Mouse (Mus musculus) granulocyte monocyte progenitor cell, adult 5-6 weeks (primary cell): ENCODE measurements around the gene Olfr559. TPM values are rescaled to one million over a fixed set of nuclear protein-coding genes. Genes with fewer than 3 reads are reported as not detected.

Experiments
- ATAC-seq: replicated peaks from 2 replicates; pipeline ENCODE4 v1.8.0; 2016; ENCODE audit warnings: mild to moderate bottlenecking, moderate TSS enrichment, inconsistent platforms; ENCODE audit not compliant: poor library complexity, severe bottlenecking
- total RNA-seq, 2 experiments: library from RNA; stranded (forward) in 1 of 2; stranded (reverse) in 1 of 2; fragments of 200-712, 200-1000 nt in 1 of 2; fragments of >200 nt in 1 of 2; fragmentation: Nextera tagmentation in 1 of 2; gene quantifications; 2 replicates each; pipeline ENCODE4 v1.2.3; 2014 to 2017

Gene Olfr559
- not detected in 2 replicates for total RNA-seq (2014; fragmentation: Nextera tagmentation)
- total RNA-seq (2017), result not detected in 2 replicates

DNA sequence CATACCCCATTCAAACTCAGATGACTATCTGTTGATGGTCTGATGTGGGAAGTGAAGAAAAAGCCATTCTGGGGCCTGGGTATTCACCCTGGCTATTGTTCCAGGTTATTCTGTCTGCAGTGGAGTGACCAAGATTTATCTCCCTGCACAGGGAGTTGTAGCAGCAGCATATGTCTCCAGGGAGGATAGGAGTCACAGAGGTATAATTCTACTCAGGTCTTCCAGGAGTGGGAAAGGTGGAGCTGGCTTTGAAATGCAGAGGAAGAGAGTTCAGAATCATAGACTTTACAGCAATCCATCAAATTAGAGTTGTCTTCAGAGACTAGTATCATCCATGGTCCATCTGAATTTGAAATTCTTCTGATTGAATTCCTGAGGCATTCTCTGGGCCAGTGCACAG is at the start of gene Olfr559:
Gene Olfr559 (minus strand): TSS at position 101 of the 400 bp plus-strand sequence.
- no peak for ATAC-seq

- no peak for ATAC-seq
Observed at GRCm38 (mm10) chr7:102770921-102771320, 43.6 kb upstream of the Olfr559 start, which contains the start of gene Olfr561. Olfr561 (plus strand) TSS chr7:102771221.

- ATAC-seq, result no peak
Observed at GRCm38 (mm10) chr7:102759266-102759665, 32.0 kb upstream of the Olfr559 start, which contains the start of the genes Olfr560 and Olfr78. Olfr560 (minus strand) TSS chr7:102759366. Olfr78 (minus strand) TSS chr7:102759471.

DNA sequence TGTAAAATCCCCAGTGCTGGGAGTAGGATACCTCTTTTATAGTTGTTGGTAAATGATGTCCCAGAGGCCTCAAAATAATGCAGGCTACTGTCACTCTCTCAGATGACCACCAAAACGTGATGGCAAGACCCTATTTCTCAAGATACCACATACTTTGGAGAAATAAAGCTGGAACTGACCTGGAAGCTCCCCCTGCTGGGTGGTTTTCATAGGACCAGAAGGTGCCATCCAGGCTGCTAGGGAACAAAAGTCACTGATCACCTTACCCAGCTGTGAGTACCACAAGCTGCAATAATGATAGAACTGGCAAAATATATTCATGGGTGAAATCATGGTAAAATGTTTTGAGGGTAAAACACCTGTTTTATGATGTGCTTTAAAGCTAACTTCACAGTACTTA is 24.8 kb upstream of the Olfr559 start:
- no peak for ATAC-seq

GRCm38 (mm10) chr7:102737705-102738104 is 10.4 kb upstream of the Olfr559 start:
- ATAC-seq, result no peak

DNA sequence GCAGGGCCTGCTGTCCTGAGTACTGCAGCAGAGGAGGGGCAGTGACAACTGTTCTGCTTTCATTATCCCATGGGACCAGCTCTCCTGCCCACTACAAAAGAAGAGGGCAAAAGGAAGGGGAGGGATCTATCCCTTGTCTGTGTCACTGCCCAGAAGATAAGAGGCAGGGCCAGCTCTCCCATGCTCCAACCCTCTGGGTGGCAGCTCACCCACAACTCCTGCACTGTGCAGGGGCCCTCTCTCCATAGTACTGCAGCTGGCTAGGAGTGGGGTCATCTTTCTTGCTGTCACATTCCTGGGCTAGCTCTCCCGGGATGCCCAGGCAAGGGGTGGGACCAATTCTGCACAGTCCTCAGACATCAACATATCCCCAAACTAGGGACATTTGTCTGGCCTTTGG is 6.5 kb upstream of the Olfr559 start:
- no peak for ATAC-seq

- ATAC-seq, result no peak
Observed at GRCm38 (mm10) chr7:102718970-102719369, 8.3 kb downstream of the Olfr559 start, which contains the start of gene Olfr33. Olfr33 (minus strand) TSS chr7:102719070.

DNA sequence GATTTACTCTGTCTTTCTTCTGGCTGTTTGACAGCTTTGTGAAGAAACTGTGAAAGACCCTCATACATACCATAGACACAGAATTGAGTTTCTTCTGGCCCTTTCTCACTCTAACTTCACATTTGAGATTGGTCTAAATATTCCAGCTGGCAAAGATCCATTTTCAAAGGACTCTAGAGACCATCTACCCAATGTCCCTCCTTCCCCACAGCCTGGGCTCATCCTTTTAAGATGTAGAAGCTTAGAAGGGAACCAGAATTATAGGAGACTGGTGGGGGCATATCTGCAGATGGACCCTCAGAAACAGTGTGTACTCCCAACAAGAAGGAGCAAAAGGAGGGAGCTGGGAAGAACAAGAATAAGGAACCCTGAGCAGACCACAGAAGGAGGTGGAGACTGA is 25.4 kb downstream of the Olfr559 start, which contains the start of gene Olfr558:
Gene Olfr558 (plus strand): TSS at position 301 of the 400 bp plus-strand sequence.
- ATAC-seq, result no peak

DNA sequence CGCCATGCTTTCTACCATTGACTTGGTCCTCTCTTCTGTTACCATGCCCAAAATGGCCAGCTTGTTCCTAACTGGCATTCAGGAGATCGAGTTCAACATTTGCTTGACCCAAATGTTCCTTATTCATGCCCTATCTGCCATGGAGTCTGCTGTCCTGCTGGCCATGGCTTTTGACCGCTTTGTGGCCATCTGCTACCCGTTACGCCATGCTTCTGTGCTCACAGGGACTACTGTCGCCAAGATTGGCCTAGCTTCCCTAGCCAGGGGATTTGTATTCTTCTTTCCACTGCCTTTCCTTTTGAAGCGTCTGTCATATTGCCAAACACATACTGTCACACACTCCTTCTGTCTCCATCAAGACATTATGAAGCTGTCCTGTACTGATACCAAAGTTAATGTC is 28.8 kb downstream of the Olfr559 start:
- ATAC-seq, result no peak

- ATAC-seq, result peak; percentile 97
Observed at GRCm38 (mm10) chr7:102695358-102696125, 31.7 kb downstream of the Olfr559 start, which contains the start of gene Olfr557. Olfr557 (plus strand) TSS chr7:102695910.

- peak; percentile 99 for ATAC-seq
Observed at GRCm38 (mm10) chr7:102686944-102687501, 40.3 kb downstream of the Olfr559 start, which contains the start of gene Trim68. Trim68 (minus strand) TSS chr7:102687327.

DNA sequence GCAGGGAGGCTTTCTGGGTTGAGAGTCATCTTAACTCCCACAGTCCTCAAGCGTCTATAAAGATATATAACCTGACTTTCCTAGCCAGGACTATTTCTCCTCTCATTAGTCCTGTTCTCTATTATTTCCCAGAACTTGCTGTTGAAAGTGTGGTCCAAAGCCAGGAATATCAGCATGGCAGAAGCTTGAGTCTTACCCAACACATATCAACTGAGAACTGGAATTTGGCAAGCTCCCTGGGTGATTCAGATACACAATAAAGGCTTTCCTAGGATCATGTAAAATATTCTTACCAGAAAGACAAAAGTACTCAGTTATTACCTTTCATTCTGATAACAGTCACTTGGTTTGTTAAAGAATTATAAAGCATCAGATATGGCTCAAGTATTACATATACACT is 45.4 kb downstream of the Olfr559 start:
- no peak for ATAC-seq

- ATAC-seq, result peak; percentile 88
Observed at GRCm38 (mm10) chr7:102676225-102676624, 51.1 kb downstream of the Olfr559 start.

Other genes starting within 250 kb of the Olfr559 start
Only the 30 nearest of the 33 such genes appear.
- not detected in 2 replicates for gene Olfr545, start 227.9 kb downstream of the Olfr559 start, total RNA-seq (2014; fragmentation: Nextera tagmentation)
- gene Olfr545, start 227.9 kb downstream of the Olfr559 start, total RNA-seq (2017), result not detected in 2 replicates
- not detected in 2 replicates for gene Olfr547, start 192.7 kb downstream of the Olfr559 start, total RNA-seq (2014; fragmentation: Nextera tagmentation)
- gene Olfr547, start 192.7 kb downstream of the Olfr559 start, total RNA-seq (2017), result not detected in 2 replicates
- not detected in 2 replicates for gene Olfr548-ps1, start 186.6 kb downstream of the Olfr559 start, total RNA-seq (2014; fragmentation: Nextera tagmentation)
- not detected in 2 replicates for gene Olfr548-ps1, start 186.6 kb downstream of the Olfr559 start, total RNA-seq (2017)
- not detected in 2 replicates for gene Olfr549, start 177.6 kb downstream of the Olfr559 start, total RNA-seq (2014; fragmentation: Nextera tagmentation)
- not detected in 2 replicates for gene Olfr549, start 177.6 kb downstream of the Olfr559 start, total RNA-seq (2017)
- 14.9 and 15.9 TPM in 2 replicates for gene Trim21, start 162.0 kb downstream of the Olfr559 start, total RNA-seq (2014; fragmentation: Nextera tagmentation)
- 31.5 and 33.5 TPM in 2 replicates for gene Trim21, start 162.0 kb downstream of the Olfr559 start, total RNA-seq (2017)
- gene Olfr550, start 156.0 kb downstream of the Olfr559 start, total RNA-seq (2014; fragmentation: Nextera tagmentation), result not detected in 2 replicates
- not detected in 2 replicates for gene Olfr550, start 156.0 kb downstream of the Olfr559 start, total RNA-seq (2017)
- not detected in 2 replicates for gene Olfr551, start 135.6 kb downstream of the Olfr559 start, total RNA-seq (2014; fragmentation: Nextera tagmentation)
- not detected in 2 replicates for gene Olfr551, start 135.6 kb downstream of the Olfr559 start, total RNA-seq (2017)
- gene Olfr552, start 129.7 kb downstream of the Olfr559 start, total RNA-seq (2014; fragmentation: Nextera tagmentation), result not detected in 2 replicates
- 0.09 TPM in 1 of 2 replicates, not detected in the other for gene Olfr552, start 129.7 kb downstream of the Olfr559 start, total RNA-seq (2017)
- not detected in 2 replicates for gene Olfr553, start 109.3 kb downstream of the Olfr559 start, total RNA-seq (2014; fragmentation: Nextera tagmentation)
- not detected in 2 replicates for gene Olfr553, start 109.3 kb downstream of the Olfr559 start, total RNA-seq (2017)
- not detected in 2 replicates for gene Olfr554, start 89.1 kb downstream of the Olfr559 start, total RNA-seq (2014; fragmentation: Nextera tagmentation)
- gene Olfr554, start 89.1 kb downstream of the Olfr559 start, total RNA-seq (2017), result not detected in 2 replicates
- not detected in 2 replicates for gene Olfr555, start 68.7 kb downstream of the Olfr559 start, total RNA-seq (2014; fragmentation: Nextera tagmentation)
- gene Olfr555, start 68.7 kb downstream of the Olfr559 start, total RNA-seq (2017), result not detected in 2 replicates
- gene Olfr556, start 62.6 kb downstream of the Olfr559 start, total RNA-seq (2014; fragmentation: Nextera tagmentation), result not detected in 2 replicates
- gene Olfr556, start 62.6 kb downstream of the Olfr559 start, total RNA-seq (2017), result not detected in 2 replicates
- 4.8 and 13.0 TPM in 2 replicates for gene Trim68, start 40.2 kb downstream of the Olfr559 start, total RNA-seq (2014; fragmentation: Nextera tagmentation)
- gene Trim68, start 40.2 kb downstream of the Olfr559 start, total RNA-seq (2017), result 5.7 and 6.1 TPM in 2 replicates
- gene Olfr557, start 31.6 kb downstream of the Olfr559 start, total RNA-seq (2014; fragmentation: Nextera tagmentation), result not detected in 2 replicates
- not detected in 2 replicates for gene Olfr557, start 31.6 kb downstream of the Olfr559 start, total RNA-seq (2017)
- not detected in 2 replicates for gene Olfr558, start 25.3 kb downstream of the Olfr559 start, total RNA-seq (2014; fragmentation: Nextera tagmentation)
- gene Olfr558, start 25.3 kb downstream of the Olfr559 start, total RNA-seq (2017), result not detected in 2 replicates
- not detected in 2 replicates for gene Olfr33, start 8.4 kb downstream of the Olfr559 start, total RNA-seq (2014; fragmentation: Nextera tagmentation)
- gene Olfr33, start 8.4 kb downstream of the Olfr559 start, total RNA-seq (2017), result not detected in 2 replicates
- gene Olfr560, start 31.9 kb upstream of the Olfr559 start, total RNA-seq (2014; fragmentation: Nextera tagmentation), result not detected in 2 replicates
- gene Olfr560, start 31.9 kb upstream of the Olfr559 start, total RNA-seq (2017), result not detected in 2 replicates
- gene Olfr78, start 32.0 kb upstream of the Olfr559 start, total RNA-seq (2014; fragmentation: Nextera tagmentation), result not detected in 2 replicates
- not detected in 2 replicates for gene Olfr78, start 32.0 kb upstream of the Olfr559 start, total RNA-seq (2017)
- not detected in 2 replicates for gene Olfr561, start 43.7 kb upstream of the Olfr559 start, total RNA-seq (2014; fragmentation: Nextera tagmentation)
- gene Olfr561, start 43.7 kb upstream of the Olfr559 start, total RNA-seq (2017), result not detected in 2 replicates
- gene Olfr564, start 76.0 kb upstream of the Olfr559 start, total RNA-seq (2014; fragmentation: Nextera tagmentation), result not detected in 2 replicates
- not detected in 2 replicates for gene Olfr564, start 76.0 kb upstream of the Olfr559 start, total RNA-seq (2017)
- gene Olfr566, start 131.3 kb upstream of the Olfr559 start, total RNA-seq (2014; fragmentation: Nextera tagmentation), result not detected in 2 replicates
- not detected in 2 replicates for gene Olfr566, start 131.3 kb upstream of the Olfr559 start, total RNA-seq (2017)
- not detected in 2 replicates for gene Olfr568, start 149.6 kb upstream of the Olfr559 start, total RNA-seq (2014; fragmentation: Nextera tagmentation)
- not detected in 2 replicates for gene Olfr568, start 149.6 kb upstream of the Olfr559 start, total RNA-seq (2017)
- not detected in 2 replicates for gene Olfr569, start 163.4 kb upstream of the Olfr559 start, total RNA-seq (2014; fragmentation: Nextera tagmentation)
- not detected in 2 replicates for gene Olfr569, start 163.4 kb upstream of the Olfr559 start, total RNA-seq (2017)
- not detected in 2 replicates for gene Olfr570, start 167.1 kb upstream of the Olfr559 start, total RNA-seq (2014; fragmentation: Nextera tagmentation)
- not detected in 2 replicates for gene Olfr570, start 167.1 kb upstream of the Olfr559 start, total RNA-seq (2017)
- not detected in 2 replicates for gene Olfr571, start 190.0 kb upstream of the Olfr559 start, total RNA-seq (2014; fragmentation: Nextera tagmentation)
- gene Olfr571, start 190.0 kb upstream of the Olfr559 start, total RNA-seq (2017), result not detected in 2 replicates
- not detected in 2 replicates for gene Olfr572, start 196.9 kb upstream of the Olfr559 start, total RNA-seq (2014; fragmentation: Nextera tagmentation)
- not detected in 2 replicates for gene Olfr572, start 196.9 kb upstream of the Olfr559 start, total RNA-seq (2017)
- gene Olfr573-ps1, start 215.1 kb upstream of the Olfr559 start, total RNA-seq (2014; fragmentation: Nextera tagmentation), result not detected in 2 replicates
- not detected in 2 replicates for gene Olfr573-ps1, start 215.1 kb upstream of the Olfr559 start, total RNA-seq (2017)
- gene Olfr574, start 221.0 kb upstream of the Olfr559 start, total RNA-seq (2014; fragmentation: Nextera tagmentation), result not detected in 2 replicates
- not detected in 2 replicates for gene Olfr574, start 221.0 kb upstream of the Olfr559 start, total RNA-seq (2017)
- gene Olfr575, start 231.3 kb upstream of the Olfr559 start, total RNA-seq (2014; fragmentation: Nextera tagmentation), result not detected in 2 replicates
- not detected in 2 replicates for gene Olfr575, start 231.3 kb upstream of the Olfr559 start, total RNA-seq (2017)
- gene Olfr576, start 235.2 kb upstream of the Olfr559 start, total RNA-seq (2014; fragmentation: Nextera tagmentation), result not detected in 2 replicates
- not detected in 2 replicates for gene Olfr576, start 235.2 kb upstream of the Olfr559 start, total RNA-seq (2017)